Comparison of ENCODE assay signal across 18 mouse cellular contexts in genomic region chr3:116386342-116386741, GRCm38 (mm10).
"Had no signal": no experiment of that assay in that cellular context is flagged by ENCODE, and none has a peak within 500 bp of the region (broad histone marks: within the 10 kb centered on the region; RNA-seq: fewer than 3 reads in every experiment).

No protein-coding gene starts in this region.

- H3K36me3 ChIP-seq: lung, embryonic 15.5 days; stomach, embryonic 15.5 days had no signal

- H3K27me3 ChIP-seq: kidney, embryonic 15.5 days; lung, embryonic 15.5 days; stomach, embryonic 15.5 days had no signal

- DNase-seq: kidney, adult 8-10 months; kidney, postnatal 10 days; kidney, postnatal 36 days; layer of hippocampus, postnatal 36 days; lung, adult 18-20 months; lung, postnatal 10 days; lung, postnatal 36 days; midbrain, embryonic 14.5 days; right cerebral cortex, adult 18-20 months; right cerebral cortex, postnatal 14 days; right cerebral cortex, postnatal 4 days; spleen, adult 18-20 months; thymus, postnatal 25 days had no signal

- H3K9ac ChIP-seq: kidney, embryonic 15.5 days; lung, embryonic 15.5 days; stomach, embryonic 15.5 days had no signal

- H3K9me3 ChIP-seq: kidney, embryonic 15.5 days; lung, embryonic 15.5 days; stomach, embryonic 15.5 days had no signal

- H3K4me3 ChIP-seq: kidney, embryonic 15.5 days; left cerebral cortex, adult 2 months; lung, embryonic 15.5 days; stomach, embryonic 15.5 days had no signal

- H3K4me2 ChIP-seq: kidney, embryonic 15.5 days; lung, embryonic 15.5 days; midbrain, embryonic 11.5 days; stomach, embryonic 15.5 days had no signal

- H3K27ac ChIP-seq: kidney, embryonic 15.5 days; left cerebral cortex, adult 2 months; lung, embryonic 15.5 days; stomach, embryonic 15.5 days had no signal
